Mouse (Mus musculus) olfactory bulb, adult 2 months (tissue): Measurements from ENCODE around the gene 4921539E11Rik.

ENCODE experiments used
- CTCF ChIP-seq: fragments of 200-500 bp; IDR thresholded peaks from 2 replicates; pipeline ENCODE4 v1.5.1; 2012; ENCODE audit warnings: low read depth, mild to moderate bottlenecking, low read length, moderate library complexity; ENCODE audit not compliant: insufficient read depth
- POLR2A ChIP-seq: fragments of 200-500 bp; IDR thresholded peaks from 2 replicates; pipeline ENCODE4 v1.6.1; 2012; ENCODE audit warnings: mild to moderate bottlenecking, low read depth, low read length, moderate library complexity; ENCODE audit not compliant: insufficient read depth

DNA sequence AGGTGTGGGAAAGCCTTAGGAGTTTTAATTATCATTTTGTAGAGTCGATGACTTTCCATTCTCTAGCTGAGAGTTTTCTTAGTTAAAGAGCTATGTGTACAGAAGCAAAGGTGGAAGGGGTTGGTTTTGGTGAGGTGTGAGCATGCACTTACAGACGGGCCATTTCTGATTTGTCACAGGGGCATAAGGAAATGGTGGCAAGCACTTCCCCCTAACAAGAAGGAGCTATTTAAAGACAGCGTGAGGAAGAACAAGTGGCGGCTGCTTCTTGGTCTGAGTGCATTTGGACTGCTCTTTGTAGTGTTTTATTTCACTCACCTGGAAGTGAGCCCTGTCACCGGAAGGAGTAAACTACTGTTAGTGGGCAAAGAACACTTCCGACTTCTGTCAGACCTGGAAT, 30.8 kb upstream of the 4921539E11Rik start:
- TF ChIP-seq CTCF (no peak), POLR2A (no peak)
